Mouse (Mus musculus): ENCODE results near the gene 5730455P16Rik.

DNA sequence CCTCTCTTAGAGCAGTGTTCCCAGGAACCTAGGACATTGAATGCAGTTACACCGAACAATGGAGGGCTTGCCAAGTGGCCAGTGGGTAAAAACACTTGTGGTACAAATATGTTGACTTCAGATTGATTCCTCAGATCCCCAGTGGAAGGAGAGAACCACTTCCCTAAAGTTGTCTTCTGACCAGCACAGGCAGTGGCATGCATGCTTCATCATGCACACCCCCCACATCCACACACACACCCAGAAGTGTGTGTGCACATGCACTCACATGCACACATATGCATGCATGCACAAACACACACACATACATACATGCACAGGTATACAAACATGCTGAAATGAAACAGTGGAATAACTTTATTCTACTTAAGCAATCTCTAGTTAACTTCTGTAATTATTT, 41.9 kb upstream of the 5730455P16Rik start:
- TF ChIP-seq POLR2A (IDR thresholded peaks at IDR 0.05; ENCODE audit: low read depth, low read length) (no peak), CTCF (IDR thresholded peaks at IDR 0.05; ENCODE audit: extremely low read depth, insufficient read depth, insufficient read length, insufficient replicate concordance) (no peak)
